Mouse (Mus musculus): ENCODE measurements around the gene Polh.

The Polh gene

GRCm38 (mm10) chr17:46129741-46130498, 72.5 kb downstream of the Polh start:
- no peak for DNase-seq (ENCODE audit: low spot score)

DNA sequence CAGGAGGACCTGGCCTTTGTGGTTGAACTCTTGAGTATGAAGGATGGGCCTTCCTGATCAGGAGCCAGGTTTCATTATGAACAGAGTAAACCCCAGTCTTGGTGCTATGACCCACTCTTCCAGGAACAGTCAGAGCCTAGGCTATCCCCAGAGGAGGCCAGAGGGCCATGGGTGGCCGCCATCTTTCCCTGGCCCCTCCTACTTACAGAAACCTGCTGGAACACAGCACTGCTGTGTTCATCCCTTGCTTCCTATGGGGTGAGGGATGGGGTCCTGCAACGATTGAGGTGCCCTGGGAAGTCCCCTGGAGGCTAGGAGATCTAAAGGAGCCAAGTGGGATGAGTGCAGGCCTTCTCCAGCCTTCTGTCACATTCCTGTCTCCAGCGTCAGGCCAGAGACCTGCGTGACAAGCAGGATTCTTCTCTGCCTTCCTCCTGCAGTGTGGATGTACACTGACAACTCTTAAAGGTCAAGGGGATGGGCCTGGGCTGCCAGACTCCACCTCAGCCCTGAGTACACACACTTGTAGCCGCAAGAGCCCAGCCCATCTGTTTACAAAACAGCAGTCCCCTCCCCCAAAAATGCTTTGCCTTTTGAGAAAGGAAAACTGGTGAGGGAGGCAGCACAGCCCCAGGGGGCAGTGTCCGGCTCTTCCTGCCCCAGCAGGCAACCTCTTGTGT, 74.5 kb downstream of the Polh start:
- no peak for DNase-seq (ENCODE audit: low spot score)

DNA sequence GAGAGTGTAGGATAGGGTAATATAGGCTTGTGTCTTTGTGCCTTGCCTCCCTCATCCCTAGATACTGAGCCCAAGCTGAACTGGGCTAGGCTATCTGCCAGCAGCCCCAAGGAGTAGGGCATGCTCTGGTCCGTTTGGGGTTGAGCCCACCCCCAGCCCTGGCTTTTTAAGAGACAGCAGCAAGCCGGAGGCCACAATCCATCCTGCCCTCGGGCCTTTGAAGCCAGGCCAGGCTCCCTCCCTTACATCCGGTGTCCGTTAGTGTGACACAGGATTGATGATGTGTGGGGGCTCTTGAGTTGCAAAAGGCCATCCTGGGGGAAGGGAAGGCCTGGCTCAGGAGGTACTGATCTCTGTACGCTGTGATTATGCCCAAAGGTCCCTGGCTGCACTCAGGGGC, 75.8 kb downstream of the Polh start:
- no peak for DNase-seq (ENCODE audit: low spot score)

GRCm38 (mm10) chr17:46123953-46124700, 78.3 kb downstream of the Polh start:
- DNase-seq (ENCODE audit: low spot score) = no peak

GRCm38 (mm10) chr17:46123285-46123684, 79.2 kb downstream of the Polh start:
- no peak for DNase-seq (ENCODE audit: low spot score)

DNA sequence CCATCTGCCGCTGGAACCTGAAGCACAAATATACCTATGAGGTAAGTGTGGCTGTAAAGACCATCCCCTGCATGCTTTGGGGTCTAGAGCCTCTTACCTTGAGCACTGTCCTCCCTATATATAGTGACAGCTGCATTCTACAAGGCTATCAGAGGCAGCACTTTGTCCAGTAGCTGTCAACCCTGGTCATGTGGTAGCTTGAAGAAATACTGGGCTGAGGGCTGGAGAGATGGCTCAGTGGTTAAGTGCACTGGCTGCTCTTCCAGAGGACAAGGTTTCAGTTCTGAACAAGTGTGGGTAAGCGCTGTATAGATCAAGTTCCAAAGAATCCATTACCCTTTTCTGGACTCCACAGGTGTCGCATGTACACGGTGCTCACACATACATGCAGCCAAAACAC, 79.7 kb downstream of the Polh start:
- DNase-seq (ENCODE audit: low spot score) = no peak

Measured in layer of hippocampus, adult 9-10 months (tissue).